Mouse (Mus musculus): ENCODE results near the gene Ube2v1.

The Ube2v1 gene

DNA sequence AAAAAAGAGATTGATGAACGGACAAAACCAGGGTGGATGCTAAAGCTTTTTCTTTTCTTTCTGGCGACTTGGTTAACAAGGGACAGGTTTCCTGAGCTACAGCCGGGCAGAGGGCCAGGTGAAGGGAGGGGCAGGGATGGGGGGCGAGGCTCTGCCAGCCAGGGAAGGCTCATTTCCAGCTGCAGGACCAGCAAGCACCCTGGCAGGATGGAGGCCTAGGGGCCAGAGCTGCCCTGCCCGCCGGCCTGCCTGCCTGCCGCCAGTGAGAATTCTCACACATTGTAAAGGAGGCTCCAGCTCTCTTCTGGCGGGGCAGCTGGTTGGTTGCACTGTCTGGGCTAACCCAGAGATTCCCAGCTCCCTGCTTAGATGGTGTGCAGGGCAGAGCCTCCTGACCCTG, 69.8 kb downstream of the Ube2v1 start:
- no peak for DNase-seq (ENCODE audit: low read depth)

DNA sequence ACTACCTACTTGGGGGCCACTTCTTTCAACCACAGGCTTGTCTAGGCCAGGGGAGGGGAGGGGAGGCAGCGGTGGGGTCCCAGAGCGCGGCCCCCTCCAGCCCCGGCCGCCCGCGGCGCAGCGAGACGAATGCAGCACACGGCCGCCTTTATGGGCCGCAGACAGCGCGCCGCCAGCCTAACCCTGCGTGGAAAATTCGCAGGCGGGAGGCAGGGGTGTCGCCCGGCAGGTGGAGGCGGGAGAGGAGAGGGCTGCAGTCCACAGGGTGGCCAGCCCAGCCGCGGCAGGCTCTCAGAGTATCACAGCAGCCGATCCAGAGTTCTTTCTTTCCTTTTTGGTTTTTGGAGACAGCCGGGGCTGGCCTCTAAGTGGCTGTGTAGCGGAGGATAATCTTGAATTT, 72.5 kb downstream of the Ube2v1 start:
- DNase-seq (ENCODE audit: low read depth): no peak
